Comparison of ENCODE assay signal across 25 mouse cellular contexts in the genomic region with DNA sequence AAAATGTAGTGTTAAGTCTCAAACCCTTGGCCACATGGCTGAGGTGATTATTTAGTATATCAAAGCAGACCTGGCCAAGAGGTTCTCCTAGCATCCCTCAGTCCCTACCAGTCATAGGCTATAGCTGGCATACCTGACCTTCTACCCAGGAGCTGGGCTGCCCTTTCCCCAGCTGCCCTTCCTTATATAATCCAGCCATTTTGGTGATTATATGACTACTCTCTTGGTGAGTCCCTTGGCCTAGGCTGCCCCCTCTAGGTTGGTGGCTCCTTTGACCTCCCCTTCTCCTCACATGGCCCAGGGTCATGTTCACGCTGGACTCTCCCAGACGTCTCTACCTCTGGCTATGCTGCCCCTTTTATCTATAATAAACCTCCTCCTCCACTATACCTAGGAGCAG.
DNase-seq lines count a peak whose midpoint lies in the region; ATAC-seq and TF ChIP-seq lines count a peak whose summit lies in the region.
"Had no signal": no experiment of that assay in that cellular context is flagged by ENCODE, and none has a peak within 500 bp of the region (broad histone marks: within the 10 kb centered on the region; RNA-seq: fewer than 3 reads in every experiment).

No protein-coding gene starts in this region.

- H3K4me1 ChIP-seq in kidney, adult 2 months (ENCODE audit: control insufficient read depth, insufficient read depth, low read length), result no peaks in the 10 kb centered on the region
- H3K4me1 ChIP-seq in kidney, embryonic 15.5 days, result no peaks in the 10 kb centered on the region
- H3K4me1 ChIP-seq in neural tube, embryonic 14.5 days (ENCODE audit: control insufficient read depth, insufficient read depth, low read length), result no peaks in the 10 kb centered on the region
- H3K4me1 ChIP-seq in neural tube, embryonic 15.5 days, result no peaks in the 10 kb centered on the region
- H3K4me1 ChIP-seq: embryonic facial prominence, embryonic 15.5 days; forebrain, embryonic 10.5 days; hindbrain, embryonic 12.5 days had no signal

- H3K4me3 ChIP-seq in kidney, adult 2 months (ENCODE audit: insufficient read depth, low read depth, low read length), result no peak overlapping the region
- H3K4me3 ChIP-seq in kidney, embryonic 15.5 days (replicated peaks), result no peak overlapping the region
- no peak overlapping the region for H3K4me3 ChIP-seq in neural tube, embryonic 14.5 days (ENCODE audit: low read depth, low read length)
- no peak overlapping the region for H3K4me3 ChIP-seq in neural tube, embryonic 15.5 days (replicated peaks)
- H3K4me3 ChIP-seq: embryonic facial prominence, embryonic 15.5 days; erythroblast, embryonic 14.5 days; forebrain, embryonic 10.5 days; forebrain, embryonic 15.5 days; hindbrain, embryonic 12.5 days had no signal

- 0 out of 2 replicates have a peak, but pooled peaks have one; percentile 7 for TF ChIP-seq CTCF in kidney, adult 2 months (conservative IDR thresholded peaks at IDR 0.05; ENCODE audit: insufficient read depth, insufficient read length, low read depth, low read length)

- H3K9ac ChIP-seq in kidney, embryonic 15.5 days, result no peak overlapping the region
- H3K9ac ChIP-seq in neural tube, embryonic 14.5 days (replicated peaks; ENCODE audit: low read depth, low read length), result no peak overlapping the region
- H3K9ac ChIP-seq in neural tube, embryonic 15.5 days (replicated peaks), result no peak overlapping the region
- H3K9ac ChIP-seq: embryonic facial prominence, embryonic 15.5 days; forebrain, embryonic 15.5 days; hindbrain, embryonic 12.5 days had no signal

- H3K36me3 ChIP-seq in kidney, adult 2 months (ENCODE audit: control insufficient read depth, insufficient read depth, low read length), result no peaks in the 10 kb centered on the region
- no peaks in the 10 kb centered on the region for H3K36me3 ChIP-seq in kidney, embryonic 15.5 days
- no peaks in the 10 kb centered on the region for H3K36me3 ChIP-seq in neural tube, embryonic 14.5 days (ENCODE audit: control insufficient read depth, insufficient read depth, low read length)
- H3K36me3 ChIP-seq in neural tube, embryonic 15.5 days, result no peaks in the 10 kb centered on the region
- H3K36me3 ChIP-seq: embryonic facial prominence, embryonic 15.5 days; forebrain, embryonic 10.5 days; forebrain, embryonic 15.5 days; hindbrain, embryonic 12.5 days had no signal

- H3K27ac ChIP-seq in kidney, adult 2 months (ENCODE audit: insufficient read depth, low read depth, low read length), result no peak overlapping the region
- no peak overlapping the region for H3K27ac ChIP-seq in kidney, embryonic 15.5 days
- no peak overlapping the region for H3K27ac ChIP-seq in neural tube, embryonic 14.5 days (ENCODE audit: low read depth, low read length)
- no peak overlapping the region for H3K27ac ChIP-seq in neural tube, embryonic 15.5 days (replicated peaks)
- H3K27ac ChIP-seq: embryonic facial prominence, embryonic 15.5 days; forebrain, embryonic 10.5 days; forebrain, embryonic 15.5 days; hindbrain, embryonic 12.5 days had no signal

- TF ChIP-seq POLR2A in kidney, adult 2 months (IDR thresholded peaks at IDR 0.05; ENCODE audit: low read depth, low read length), result no peak

- no peak for ATAC-seq in cerebellum, adult (ENCODE audit: insufficient number of reproducible peaks, low FRiP score, low TSS enrichment)
- no peak for ATAC-seq in kidney, embryonic 15.5 days (replicated peaks; ENCODE audit: low FRiP score)
- 0 out of 2 replicates have a peak, but pooled peaks have one; percentile 17 for ATAC-seq in neural tube, embryonic 14.5 days (ENCODE audit: low read depth)
- no peak for ATAC-seq in neural tube, embryonic 15.5 days (ENCODE audit: low FRiP score)
- ATAC-seq: CD4-positive, CD25-positive, alpha-beta regulatory T cell, adult 4 months; forebrain, embryonic 15.5 days; hindbrain, embryonic 16.5 days; inflammation-experienced regulatory T-cells, adult 6 months; Patski had no signal

- 58% methylated on average over 2 of the region's 2 CpGs for WGBS in kidney, adult 2 months
- 73% methylated on average over 2 of the region's 2 CpGs for WGBS in kidney, embryonic 15.5 days
- 79% methylated on average over 2 of the region's 2 CpGs for WGBS in neural tube, embryonic 14.5 days
- 73% methylated on average over 2 of the region's 2 CpGs for WGBS in neural tube, embryonic 15.5 days

- no peak overlapping the region for H3K4me2 ChIP-seq in kidney, embryonic 15.5 days
- H3K4me2 ChIP-seq in neural tube, embryonic 14.5 days (ENCODE audit: low read depth, low read length), result no peak overlapping the region
- no peak overlapping the region for H3K4me2 ChIP-seq in neural tube, embryonic 15.5 days
- H3K4me2 ChIP-seq: embryonic facial prominence, embryonic 15.5 days; forebrain, embryonic 15.5 days; hindbrain, embryonic 12.5 days had no signal

- no peaks in the 10 kb centered on the region for H3K9me3 ChIP-seq in kidney, embryonic 15.5 days (replicated peaks)
- no peaks in the 10 kb centered on the region for H3K9me3 ChIP-seq in neural tube, embryonic 14.5 days (ENCODE audit: control insufficient read depth, low read length)
- no peaks in the 10 kb centered on the region for H3K9me3 ChIP-seq in neural tube, embryonic 15.5 days (replicated peaks)
- H3K9me3 ChIP-seq: embryonic facial prominence, embryonic 15.5 days; forebrain, embryonic 10.5 days; forebrain, embryonic 15.5 days; hindbrain, embryonic 12.5 days had no signal

- H3K27me3 ChIP-seq in kidney, adult 2 months (replicated peaks; ENCODE audit: control insufficient read depth, insufficient read depth, low read length), result no peaks in the 10 kb centered on the region
- no peaks in the 10 kb centered on the region for H3K27me3 ChIP-seq in kidney, embryonic 15.5 days
- H3K27me3 ChIP-seq in neural tube, embryonic 14.5 days (ENCODE audit: control insufficient read depth, insufficient read depth, low read length), result no peaks in the 10 kb centered on the region
- H3K27me3 ChIP-seq in neural tube, embryonic 15.5 days (replicated peaks), result no peaks in the 10 kb centered on the region
- H3K27me3 ChIP-seq: embryonic facial prominence, embryonic 15.5 days; forebrain, embryonic 15.5 days; hindbrain, embryonic 12.5 days; Patski had no signal

- peak; percentile 15 for DNase-seq in cerebellum, adult 9-11 months
- no peak for DNase-seq in kidney, adult 2 months
- DNase-seq in testis, postnatal 14 days (ENCODE audit: low spot score), result no peak
- DNase-seq: adrenal gland, adult 2 months; adrenal gland, postnatal 25 days; B cell, adult 2 months; cerebellum, adult 2 months; cerebellum, postnatal 14 days; embryo, embryonic 11 days; gastrocnemius, postnatal 10 days; heart, postnatal 10 days; heart, postnatal 4 days had no signal
